Mouse (Mus musculus) large intestine, adult 2 months (tissue): ENCODE measurements at regions not wholly inside any gene's neighbourhood (a gene's known extent, or its start where the extent isn't known, plus 50 kb on each side); places are given as distances from the start of the nearest gene placed in this dataset.

Source experiments
- DNase-seq: peaks from one replicate; pipeline ENCODE4 v3.0.0-alpha.2; 2012; ENCODE audit warnings: low read depth, low spot score
- WGBS: fragments of 180-500 bp; shearing (Covaris S2); methylation state at CpG from one replicate; pipeline ENCODE4 v1.1.7; 2018; 5-methylcytosine and 5-hydroxymethylcytosine counted together

DNA sequence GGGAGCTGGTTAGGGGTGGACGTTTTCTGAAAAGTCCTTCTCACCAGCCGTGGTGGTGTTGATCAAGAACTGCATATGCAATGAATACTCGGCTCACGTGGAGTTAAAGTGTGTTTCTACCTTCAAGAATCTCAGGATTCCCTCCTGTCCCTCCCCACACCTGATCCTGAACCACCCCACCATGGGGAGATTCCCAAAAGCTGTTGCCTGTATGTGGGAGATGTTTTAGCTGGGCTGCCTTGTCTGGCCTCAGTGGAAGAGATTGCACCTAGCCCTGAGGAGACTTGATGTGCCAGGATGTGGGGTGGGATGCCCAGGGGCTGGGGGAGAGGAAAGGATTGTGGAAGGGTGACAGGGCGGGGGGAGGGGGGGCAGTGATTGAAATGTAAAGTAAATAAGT is 119.9 kb upstream of the 1700016C15Rik start:
- no peak for DNase-seq
- WGBS = 68% methylated on average over 5 of the region's 5 CpGs

DNA sequence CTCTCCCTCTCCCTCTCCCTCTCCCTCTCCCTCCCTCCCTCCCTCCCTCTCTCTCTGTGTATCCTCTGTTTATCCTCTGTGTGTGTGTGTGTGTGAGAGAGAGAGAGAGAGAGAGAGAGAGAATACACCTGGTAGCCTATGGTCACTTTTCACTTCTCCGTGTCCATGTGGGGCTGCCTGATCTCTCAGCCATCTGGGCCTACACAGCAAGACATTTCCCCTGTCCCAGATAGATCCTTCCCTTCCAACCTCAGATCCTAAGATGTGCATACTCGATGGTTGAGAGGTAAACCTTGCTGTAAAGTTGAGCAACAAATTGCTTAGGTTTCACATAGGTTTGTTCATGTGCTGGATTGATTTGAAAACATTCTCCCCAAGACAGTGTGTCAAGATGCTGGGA is 119.5 kb upstream of the 1700016C15Rik start:
- 57% methylated on average over 2 of the region's 2 CpGs for WGBS
- no peak for DNase-seq

DNA sequence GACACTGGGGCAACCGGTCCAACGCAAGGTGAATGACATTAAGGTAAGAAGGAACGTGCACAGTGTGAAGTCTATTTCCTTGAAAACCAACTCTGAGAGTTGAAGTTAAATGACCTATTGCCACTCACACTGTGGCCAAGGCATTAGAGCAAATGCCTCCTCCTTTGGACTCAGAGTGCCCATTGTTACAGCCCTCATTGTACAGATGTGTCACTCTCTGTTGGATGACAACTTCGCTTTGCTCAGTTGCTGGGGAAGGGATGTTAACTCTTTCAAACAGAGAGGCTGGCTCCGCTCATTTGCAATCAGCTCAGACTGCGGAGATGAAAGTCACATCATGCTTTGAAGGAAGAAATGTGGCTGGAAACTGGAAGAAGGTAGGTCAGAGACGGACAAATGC is 117.1 kb upstream of the 1700016C15Rik start:
- 81% methylated on average over 7 of the region's 7 CpGs for WGBS
- no peak for DNase-seq

DNA sequence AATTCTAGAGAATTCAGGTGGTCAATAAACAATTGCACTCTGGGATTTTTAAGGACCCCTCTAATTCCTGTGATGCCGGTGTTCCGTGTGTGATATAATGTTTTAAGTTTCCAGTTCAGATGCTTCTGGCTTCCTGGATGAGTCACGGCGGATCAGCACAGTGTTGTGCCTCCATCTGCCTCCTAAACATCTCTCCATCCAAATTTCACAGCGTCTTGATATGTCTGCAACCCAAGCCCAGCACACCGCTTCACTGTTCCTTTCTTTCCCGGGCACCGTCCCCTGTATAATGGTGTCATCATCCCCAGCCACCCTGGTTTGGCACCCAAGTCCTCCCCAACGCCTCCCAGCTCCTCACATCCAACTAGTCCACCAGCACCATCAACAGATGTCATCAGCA is 114.0 kb upstream of the 1700016C15Rik start:
- WGBS = 91% methylated on average over 9 of the region's 9 CpGs

DNA sequence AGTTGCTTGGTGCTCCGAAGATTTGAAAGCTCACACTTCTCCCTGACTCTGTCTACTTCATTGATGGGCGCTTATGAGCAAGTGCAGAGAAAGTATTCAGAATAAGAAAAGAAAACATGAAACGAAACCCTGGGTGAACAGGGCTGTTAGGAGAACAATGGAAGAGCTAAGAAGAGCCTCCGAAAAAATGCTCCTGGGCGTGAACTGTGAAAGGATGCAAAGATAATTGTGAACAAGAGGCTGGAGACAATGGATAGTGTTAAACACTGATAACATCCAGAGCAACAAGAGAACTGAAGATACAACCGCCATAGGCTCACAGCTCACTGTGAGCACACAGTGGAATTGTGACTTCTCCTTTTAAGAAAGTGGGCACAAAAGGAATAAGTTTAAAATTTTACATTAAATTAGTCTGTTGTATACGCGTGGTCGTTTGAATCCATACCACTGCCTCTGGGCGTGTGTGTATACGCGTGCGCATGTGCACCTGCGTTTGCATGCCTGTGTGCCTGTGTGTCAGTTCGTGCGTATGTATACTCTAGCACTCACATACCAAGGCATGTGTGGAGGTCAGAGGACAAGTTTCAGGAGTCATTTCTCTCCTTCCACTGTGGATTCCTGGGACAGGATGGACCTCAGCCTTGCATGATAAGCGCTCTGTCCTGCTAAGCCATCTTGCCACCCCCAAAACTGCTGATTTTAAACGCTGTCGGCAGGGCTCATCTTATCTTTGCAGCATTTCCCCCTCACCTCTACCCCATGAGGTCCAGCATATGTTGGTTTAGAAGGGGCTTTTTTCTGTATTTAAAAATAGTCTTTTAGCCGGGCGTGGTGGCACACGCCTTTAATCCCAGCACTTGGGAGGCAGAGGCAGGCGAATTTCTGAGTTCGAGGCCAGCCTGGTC is 113.0 kb upstream of the 1700016C15Rik start:
- 85% methylated on average over 24 of the region's 24 CpGs for WGBS
- DNase-seq = no peak

More for the DNA sequence above, 114.0 kb upstream of the 1700016C15Rik start:
- no peak for DNase-seq

DNA sequence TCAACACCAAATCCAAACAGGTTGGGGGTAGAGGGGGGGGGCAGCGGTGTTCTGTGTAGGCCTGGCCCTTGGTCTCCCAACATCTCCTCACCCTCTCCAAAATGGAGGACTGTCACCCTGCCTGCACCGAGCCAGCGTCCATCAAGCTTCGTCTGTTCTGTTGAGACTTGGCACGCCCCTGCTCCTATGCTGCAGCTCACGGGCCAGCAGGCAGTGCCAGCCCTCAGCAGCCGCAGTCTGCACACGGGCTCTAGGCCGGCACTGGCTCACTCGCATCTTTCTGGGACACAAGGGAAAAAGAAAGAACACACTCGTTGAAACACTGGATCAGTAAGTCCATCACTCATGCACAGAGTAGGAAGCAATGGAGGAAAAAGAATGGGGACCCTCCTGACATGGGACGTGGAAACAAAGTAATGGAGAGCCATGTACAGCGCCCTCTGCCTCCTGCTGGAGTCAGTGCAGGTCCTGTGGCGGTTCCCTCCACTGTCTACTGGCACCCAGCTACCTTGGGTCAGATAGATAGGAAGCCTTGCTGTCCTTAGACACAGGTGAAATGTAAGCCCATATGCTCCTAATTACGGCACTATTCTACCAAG is 109.0 kb upstream of the 1700016C15Rik start:
- no peak for DNase-seq
- WGBS = 84% methylated on average over 15 of the region's 15 CpGs

DNA sequence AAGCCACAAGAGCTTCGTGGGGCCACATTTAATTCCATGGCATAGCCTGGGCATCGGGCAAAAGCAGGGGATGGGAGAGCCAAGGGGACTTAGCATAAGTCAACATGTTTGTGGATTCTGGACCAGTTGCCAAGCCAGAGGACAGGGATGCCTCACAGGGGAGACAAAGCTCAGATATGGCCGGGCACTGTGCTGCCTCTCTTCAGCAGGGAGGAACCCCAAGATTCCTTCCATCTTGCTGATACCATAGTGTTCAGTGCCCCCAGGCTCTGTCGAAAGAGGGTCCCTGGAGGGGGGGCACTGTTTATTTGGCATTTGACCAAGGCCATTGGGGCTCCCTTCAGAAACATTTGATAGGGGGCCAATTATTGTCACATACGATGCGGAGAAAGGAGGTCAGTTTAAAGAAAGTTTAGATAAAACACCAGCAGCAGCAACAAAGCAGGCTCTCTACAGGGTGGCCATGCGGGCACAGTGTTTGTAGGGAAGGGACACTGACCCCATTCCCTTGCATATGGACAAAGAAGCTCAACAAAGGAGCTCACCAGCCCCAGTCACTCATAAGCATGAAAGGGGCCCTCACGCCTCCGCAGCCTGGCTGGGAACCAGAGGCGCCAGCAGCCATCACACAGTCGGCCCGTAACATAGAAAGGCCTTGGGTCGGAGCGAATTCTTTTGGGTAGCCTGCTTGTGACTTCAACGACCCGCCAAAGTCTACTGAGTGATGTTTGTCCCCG is 107.6 kb upstream of the 1700016C15Rik start:
- 93% methylated on average over 17 of the region's 17 CpGs for WGBS
- no peak for DNase-seq

DNA sequence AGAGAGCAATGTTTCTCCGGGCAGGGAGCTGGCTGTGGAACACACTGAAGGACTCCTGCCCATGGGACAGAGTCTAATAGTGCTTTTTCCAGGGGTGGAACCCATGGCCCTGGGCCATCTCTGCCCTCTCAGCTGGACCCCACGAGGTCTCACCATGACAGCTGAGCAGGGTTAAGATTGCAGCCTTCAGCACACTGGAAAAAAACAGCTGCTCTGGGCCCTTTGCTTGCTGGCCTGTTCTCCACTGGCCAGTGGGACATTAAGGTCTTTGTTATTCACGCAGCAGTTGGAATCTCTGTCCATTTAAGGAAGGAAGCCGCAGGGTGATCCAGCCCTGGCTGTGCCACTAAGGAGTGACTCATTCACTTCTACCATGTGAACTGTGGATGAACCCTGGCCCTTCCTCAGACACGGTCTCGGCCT is 106.3 kb upstream of the 1700016C15Rik start:
- WGBS = 16% methylated on average over 6 of the region's 6 CpGs
- DNase-seq = no peak

DNA sequence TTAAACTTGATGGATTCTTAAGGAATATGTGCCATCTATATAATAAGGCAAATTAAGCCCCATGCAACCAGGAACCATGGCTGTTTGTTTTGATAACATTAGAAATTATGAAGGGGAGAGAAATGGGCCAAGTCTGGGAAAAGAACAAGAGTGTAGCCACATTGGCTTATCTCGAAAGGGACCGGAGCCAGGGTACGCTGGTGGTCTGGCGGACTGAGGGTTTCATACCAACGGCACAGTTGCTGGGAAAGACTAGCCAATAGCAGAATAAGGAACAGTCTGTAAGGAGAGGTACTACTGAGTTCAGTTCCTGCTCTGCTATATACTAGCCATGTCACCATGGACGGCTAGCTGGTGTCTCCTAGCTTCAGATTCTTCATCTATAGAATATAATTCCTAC is 105.9 kb upstream of the 1700016C15Rik start:
- DNase-seq = no peak
- 83% methylated on average over 6 of the region's 6 CpGs for WGBS

DNA sequence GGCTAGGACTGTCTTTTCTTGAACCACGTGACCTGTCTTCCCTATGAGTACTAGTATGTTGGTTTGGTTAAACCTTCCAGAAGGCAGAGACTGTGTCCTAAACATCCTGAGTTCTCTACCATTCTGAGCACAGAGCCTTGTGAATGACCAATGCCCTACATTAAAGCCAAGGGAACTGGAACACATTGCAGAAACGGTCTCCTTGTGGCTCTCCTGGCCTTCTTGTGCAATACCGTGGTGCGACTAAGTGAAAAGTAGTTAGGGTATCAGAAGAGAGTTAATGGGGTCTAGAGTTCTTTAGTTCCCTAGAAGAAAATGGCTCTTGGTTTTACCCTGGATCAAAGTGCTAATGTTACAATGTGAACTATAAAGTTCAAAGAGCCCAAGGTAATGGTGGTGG is 101.8 kb upstream of the 1700016C15Rik start:
- WGBS = 90% methylated on average over 4 of the region's 4 CpGs
- DNase-seq = no peak

DNA sequence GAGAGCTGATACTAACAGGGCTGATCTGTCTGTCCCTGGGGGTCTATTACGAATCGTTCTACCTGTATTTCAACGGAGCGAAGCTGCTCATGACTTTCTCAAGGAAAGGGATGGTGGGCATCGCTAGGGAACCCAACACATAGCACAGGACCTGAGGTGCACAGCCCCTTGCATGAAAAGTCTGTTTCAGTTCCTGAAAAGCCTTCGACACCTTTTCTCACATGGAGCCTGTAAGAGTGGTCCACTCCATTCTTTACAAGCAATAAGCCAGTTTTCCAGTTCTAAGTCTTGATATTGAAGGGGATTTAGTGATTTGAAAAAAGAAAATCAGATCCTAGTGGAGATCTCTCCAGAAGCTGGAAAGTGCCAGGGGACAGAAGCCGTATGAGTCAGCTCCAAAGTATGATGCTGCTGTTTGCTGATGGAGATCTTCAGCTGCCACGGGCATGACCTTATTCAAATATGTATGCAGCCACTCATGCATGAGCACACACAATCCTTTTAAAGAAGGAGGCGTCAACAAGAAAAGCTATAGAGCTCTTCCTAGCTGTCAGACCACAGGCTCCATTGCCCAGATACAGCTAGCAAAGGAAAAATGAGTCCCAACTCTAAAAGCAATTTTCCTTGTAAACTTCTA is 95.5 kb upstream of the 1700016C15Rik start:
- WGBS = 78% methylated on average over 9 of the region's 9 CpGs
- no peak for DNase-seq

DNA sequence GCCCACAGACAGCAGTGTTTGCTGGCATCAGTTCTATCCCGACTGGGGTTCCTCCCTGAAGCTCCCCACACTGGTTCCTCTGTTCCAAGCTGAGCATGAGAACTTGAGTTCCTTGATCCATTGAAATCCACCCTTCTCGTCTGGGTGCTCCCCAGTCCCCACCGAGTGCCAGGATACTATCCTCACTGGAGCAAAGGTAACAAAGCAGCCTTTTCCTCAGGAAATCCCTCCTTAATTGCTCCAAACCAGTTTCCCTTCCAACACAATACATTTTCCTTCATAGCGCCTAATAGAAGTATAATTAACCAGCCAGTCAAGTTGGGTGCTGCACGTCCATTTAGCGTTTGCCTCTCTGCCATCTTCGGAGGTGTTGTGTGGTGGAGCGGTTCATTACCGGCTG is 92.6 kb upstream of the 1700016C15Rik start:
- WGBS = 73% methylated on average over 9 of the region's 9 CpGs
- no peak for DNase-seq

DNA sequence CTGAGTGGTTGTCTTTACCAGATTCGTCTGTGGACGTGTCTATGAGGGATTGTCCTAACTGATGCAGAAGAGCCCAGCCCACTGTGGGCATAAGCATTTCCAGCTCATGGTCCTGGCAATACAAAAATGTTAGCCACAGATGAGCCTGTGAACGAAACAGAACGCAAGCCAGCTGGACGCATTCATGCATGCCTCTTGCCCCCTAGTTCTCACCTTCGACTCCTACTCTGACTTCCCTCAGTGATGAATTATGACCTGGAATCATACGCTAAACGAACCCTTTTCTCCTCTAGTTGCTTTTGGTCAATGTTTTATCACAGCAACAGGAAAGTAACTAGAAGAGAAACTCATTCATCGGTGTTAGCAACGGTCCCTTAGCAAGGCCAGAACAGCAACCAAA is 91.2 kb upstream of the 1700016C15Rik start:
- WGBS = 92% methylated on average over 10 of the region's 10 CpGs
- no peak for DNase-seq

DNA sequence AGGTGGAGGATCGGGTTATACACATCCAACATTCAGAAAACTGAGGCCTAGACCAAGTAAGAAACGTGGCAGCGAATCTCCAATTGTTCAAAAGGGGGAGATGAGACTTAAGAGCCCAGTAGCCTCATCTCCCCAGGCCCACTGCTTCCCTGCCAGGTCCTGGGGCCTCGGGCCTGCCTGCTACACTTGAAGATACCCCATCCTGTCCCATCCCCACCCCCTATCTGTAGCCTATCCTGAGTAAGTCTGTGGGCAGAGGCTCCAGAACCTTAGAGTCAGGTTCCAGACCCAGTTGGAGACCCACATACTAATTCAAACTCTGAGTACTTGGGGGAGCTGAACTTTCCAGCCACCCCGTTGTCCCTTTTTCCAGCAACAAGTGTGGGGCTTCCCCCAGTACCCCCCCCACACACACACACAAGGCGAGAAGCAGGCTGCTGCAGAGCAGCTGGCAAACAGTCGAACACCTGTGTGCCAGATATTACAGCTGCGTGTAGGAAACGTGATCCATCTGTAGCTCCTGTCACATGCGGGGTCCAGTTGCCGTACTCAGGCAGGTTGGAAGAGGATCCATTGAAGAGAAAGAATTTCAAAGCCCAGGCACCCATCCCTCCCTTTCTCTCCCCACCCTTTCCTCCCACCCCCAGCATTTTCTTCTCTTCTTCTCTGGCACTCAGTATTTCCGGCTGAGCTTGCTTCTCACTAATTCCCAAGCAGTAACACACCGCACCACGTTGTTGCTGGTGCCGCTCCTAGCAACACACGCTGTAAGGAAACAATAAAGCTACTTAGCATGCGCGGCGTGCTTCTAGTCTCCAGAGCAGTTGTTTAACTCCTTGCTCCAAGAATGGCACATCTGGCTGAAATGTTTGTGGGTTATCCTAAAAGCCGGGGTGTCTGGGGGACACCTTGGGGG is 89.4 kb upstream of the 1700016C15Rik start:
- no peak for DNase-seq
- WGBS = 30% methylated on average over 20 of the region's 20 CpGs

DNA sequence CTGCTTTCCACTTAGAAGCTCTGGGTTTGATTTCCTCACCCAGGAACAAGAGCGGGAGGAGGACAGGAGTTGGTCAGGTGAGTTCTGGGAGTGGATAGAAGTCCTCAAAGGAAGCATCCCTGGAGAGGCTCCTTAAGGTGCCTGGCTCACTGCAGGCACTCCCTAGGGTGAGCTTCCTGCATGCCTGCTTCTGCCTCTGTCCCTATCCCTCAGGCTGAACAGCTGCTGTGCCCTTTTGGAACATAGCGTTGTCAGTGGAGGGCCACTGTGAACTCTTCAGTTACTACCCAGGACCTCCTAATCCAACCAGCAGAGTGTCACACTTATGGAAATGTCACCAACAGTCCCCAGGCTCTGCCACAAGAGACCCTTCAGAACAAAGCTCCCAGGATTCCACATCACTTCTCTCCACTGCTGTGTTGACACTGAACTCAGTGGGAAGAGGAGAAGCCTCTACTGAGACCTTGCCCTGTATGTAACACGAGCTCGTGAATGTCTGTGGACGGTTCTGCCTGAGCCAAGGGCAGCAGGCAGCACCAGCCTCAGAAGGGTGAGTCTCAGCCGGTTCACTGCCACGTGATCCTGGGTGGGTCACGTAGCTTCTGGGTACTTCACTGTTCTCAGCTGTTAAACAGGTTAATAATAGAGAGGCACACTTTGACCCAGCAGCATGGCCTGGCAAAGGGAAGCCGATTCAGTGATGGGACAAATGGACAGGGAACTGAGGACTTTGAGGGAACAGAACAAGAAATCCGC is 86.7 kb upstream of the 1700016C15Rik start:
- WGBS = 46% methylated on average over 10 of the region's 10 CpGs
- DNase-seq = peak; percentile 21

DNA sequence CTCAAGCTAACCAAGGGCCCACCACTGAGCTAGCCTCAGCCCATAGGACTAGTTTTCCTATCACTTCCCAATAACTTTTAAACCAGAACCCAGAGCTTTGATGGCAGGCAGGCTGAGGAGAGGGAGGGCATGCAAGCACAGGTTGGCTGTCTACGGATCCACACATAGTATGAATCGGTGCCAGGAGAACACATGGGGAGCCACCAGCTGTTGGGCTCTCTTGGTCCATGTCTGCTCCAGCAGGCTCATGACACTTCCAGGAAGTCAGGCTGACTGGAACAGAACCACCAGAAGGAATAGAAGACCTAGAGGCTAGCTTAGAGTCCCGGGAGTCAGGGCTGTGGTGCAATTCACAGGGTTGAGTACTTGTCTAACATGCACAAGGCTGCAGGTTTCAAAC is 86.0 kb upstream of the 1700016C15Rik start:
- DNase-seq = no peak
- 51% methylated on average over 3 of the region's 3 CpGs for WGBS

DNA sequence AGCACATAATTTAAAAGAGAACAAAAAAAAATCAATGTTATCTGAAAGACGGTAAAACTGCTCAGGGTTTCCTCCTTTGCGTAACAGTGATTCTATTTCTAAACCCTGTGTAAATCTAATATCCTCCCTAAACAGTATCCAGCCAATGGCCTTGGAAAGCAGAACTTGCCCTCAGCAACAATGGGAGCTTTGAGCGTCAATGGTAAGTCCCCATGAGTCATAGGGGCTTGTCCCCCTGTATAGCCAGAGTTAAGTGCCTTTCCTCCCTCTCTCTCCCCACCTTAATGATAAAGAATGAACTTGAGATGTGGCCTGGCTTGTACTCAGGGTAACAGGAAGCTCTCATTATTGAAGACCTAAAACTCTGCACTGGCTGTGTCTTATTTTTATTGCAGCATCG is 85.4 kb upstream of the 1700016C15Rik start:
- WGBS = 36% methylated on average over 4 of the region's 4 CpGs

DNA sequence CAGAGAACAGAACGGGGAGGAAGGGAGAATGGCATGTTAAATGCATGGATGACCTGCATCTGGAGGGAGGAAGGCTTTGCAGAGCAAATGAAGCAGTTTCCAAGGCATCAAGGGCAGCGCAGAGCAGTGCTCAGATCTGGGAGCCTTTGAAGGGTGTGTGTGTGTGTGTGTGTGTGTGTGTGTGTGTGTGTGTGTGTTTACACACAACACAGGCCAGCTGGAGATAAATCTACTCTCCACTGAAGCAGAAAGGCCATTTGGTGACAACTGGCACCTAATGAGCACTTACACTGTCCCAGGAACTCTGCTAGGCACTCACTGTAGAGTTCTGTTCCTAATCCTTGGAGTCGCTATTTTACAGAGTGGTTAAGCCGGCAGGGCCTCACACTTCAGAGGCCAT is 84.3 kb upstream of the 1700016C15Rik start:
- DNase-seq = no peak
- WGBS = 75% methylated on average over 4 of the region's 4 CpGs

More for the DNA sequence above, 85.4 kb upstream of the 1700016C15Rik start:
- no peak for DNase-seq
